Mouse (Mus musculus) neutrophil, adult 65 days (primary cell): ENCODE results near the gene Arxes1. TPM values are rescaled to one million over a fixed set of nuclear protein-coding genes. Genes with fewer than 3 reads are reported as not detected.

ENCODE experiments used
- total RNA-seq: library from RNA; stranded (reverse); gene quantifications from 2 replicates; pipeline ENCODE4 v1.2.4, GENCODE M21; 2023

Gene Arxes1
- not detected in 2 replicates for total RNA-seq

GRCm38 (mm10) chrX:136032799-136033763, at the start of gene Arxes1:
Gene Arxes1 (plus strand): TSS chrX:136033367.

GRCm38 (mm10) chrX:135993664-135994119, 39.5 kb upstream of the Arxes1 start, which contains the start of gene Arxes2:
Gene Arxes2 (plus strand): TSS chrX:135993824.

GRCm38 (mm10) chrX:136068020-136068419, 34.9 kb downstream of the Arxes1 start, which contains the start of gene Bex2:
Gene Bex2 (minus strand): TSS chrX:136068236.

Other genes with a start within 250 kb of the Arxes1 start
- 2.3 and 3.0 TPM in 2 replicates for gene Bhlhb9, start 235.8 kb upstream of the Arxes1 start, total RNA-seq
- gene Gprasp2, start 194.3 kb upstream of the Arxes1 start, total RNA-seq, result 1.7 TPM in 1 of 2 replicates, not detected in the other
- gene Arxes2, start 39.5 kb upstream of the Arxes1 start, total RNA-seq, result 0.32 TPM in 1 of 2 replicates, not detected in the other
- not detected in 2 replicates for gene Bex2, start 34.9 kb downstream of the Arxes1 start, total RNA-seq
- gene Nxf3, start 51.9 kb downstream of the Arxes1 start, total RNA-seq, result not detected in 2 replicates
- gene Bex4, start 105.6 kb downstream of the Arxes1 start, total RNA-seq, result 0.79 TPM in 1 of 2 replicates, not detected in the other
- gene Tceal8, start 139.0 kb downstream of the Arxes1 start, total RNA-seq, result 6.2 and 6.6 TPM in 2 replicates
- not detected in 2 replicates for gene Tceal5, start 170.5 kb downstream of the Arxes1 start, total RNA-seq
- not detected in 2 replicates for gene Tceal7, start 181.4 kb downstream of the Arxes1 start, total RNA-seq
- 0.59 TPM in 1 of 2 replicates, not detected in the other for gene Bex1, start 182.1 kb downstream of the Arxes1 start, total RNA-seq
- 20.2 and 21.3 TPM in 2 replicates for gene Tceal9, start 211.7 kb downstream of the Arxes1 start, total RNA-seq
- gene Bex3, start 236.9 kb downstream of the Arxes1 start, total RNA-seq, result 19.5 and 21.0 TPM in 2 replicates